Mouse (Mus musculus) kidney, adult 2 months (tissue): Measurements from ENCODE around the gene Spag5.

Experiments
- CTCF ChIP-seq: fragments of 200-500 bp; conservative IDR thresholded peaks from 2 replicates; pipeline ENCODE4 v1.5.1; 2011; ENCODE audit warnings: low read depth, mild to moderate bottlenecking, control low read depth, low read length, moderate library complexity, mixed read lengths; ENCODE audit not compliant: insufficient read depth, insufficient read length
- POLR2A ChIP-seq: fragments of 200-500 bp; IDR thresholded peaks from one replicate; pipeline ENCODE4 v1.6.1; 2011; ENCODE audit warnings: low read depth, low read length, control low read depth

DNA sequence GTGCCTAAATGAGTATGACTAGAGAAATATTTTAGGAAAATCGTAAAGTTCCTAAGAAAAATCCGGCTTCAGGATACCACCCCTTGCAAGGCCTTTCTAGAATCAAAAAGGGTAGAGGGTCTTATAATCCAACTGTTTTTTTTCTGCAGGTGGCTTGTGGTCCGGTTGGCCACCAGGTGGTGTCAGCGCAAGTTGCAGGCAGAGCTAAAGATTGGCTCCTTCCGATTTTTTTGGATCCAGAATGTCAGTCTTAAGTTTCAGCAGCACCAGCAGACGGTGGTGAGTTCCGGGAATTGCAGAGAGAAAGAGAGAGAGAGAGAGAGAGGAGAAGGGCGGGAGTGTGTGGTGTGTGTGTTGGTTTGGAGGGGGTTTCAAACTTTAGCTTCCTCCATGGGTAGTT lies 38.8 kb upstream of the Spag5 start:
- TF ChIP-seq POLR2A (no peak), CTCF (peak; percentile 65)
